Mouse (Mus musculus) kidney, embryonic 14.5 days (tissue): Measurements from ENCODE around the gene Olfr351. TPM values are rescaled to one million over a fixed set of nuclear protein-coding genes. Genes with fewer than 3 reads are reported as not detected.

ENCODE experiments used
- ATAC-seq: fragments of 200-750 bp; cut with Nextera tagmentation; 2 replicates; pipeline ENCODE4 v1.8.0; 2017; ENCODE audit warnings: moderate number of reproducible peaks, mild to moderate bottlenecking, moderate TSS enrichment, moderate library complexity; ENCODE audit not compliant: low FRiP score, low TSS enrichment
- H3K27ac ChIP-seq: fragments of 300-500 bp; sonication (generic); 2 replicates; pipeline ENCODE4 v1.5.1; 2014; ENCODE audit warnings: low read depth, mild to moderate bottlenecking, low read length, moderate library complexity, mixed read lengths
- H3K27me3 ChIP-seq: fragments of 300-500 bp; sonication (generic); 2 replicates; pipeline ENCODE4 v1.6.1; 2014; ENCODE audit warnings: mild to moderate bottlenecking, low read length; ENCODE audit not compliant: control insufficient read depth, insufficient read depth
- H3K36me3 ChIP-seq: fragments of 300-500 bp; sonication (generic); 2 replicates; pipeline ENCODE4 v1.6.1; 2014; ENCODE audit warnings: low read length, mixed read lengths; ENCODE audit not compliant: control insufficient read depth, insufficient read depth
- H3K4me1 ChIP-seq: fragments of 300-500 bp; sonication (generic); 2 replicates; pipeline ENCODE4 v1.6.1; 2014; ENCODE audit warnings: low read length, mixed read lengths; ENCODE audit not compliant: control insufficient read depth, insufficient read depth
- H3K4me2 ChIP-seq: fragments of 300-500 bp; sonication (generic); replicated peaks from 2 replicates; pipeline ENCODE4 v1.6.1; 2014; ENCODE audit warnings: low read depth, mild to moderate bottlenecking, low read length
- H3K4me3 ChIP-seq: fragments of 300-500 bp; sonication (generic); 2 replicates; pipeline ENCODE4 v1.5.1; 2014; ENCODE audit warnings: mild to moderate bottlenecking, low read length
- H3K9ac ChIP-seq: fragments of 300-500 bp; sonication (generic); 2 replicates; pipeline ENCODE4 v1.6.1; 2014; ENCODE audit warnings: low read depth, mild to moderate bottlenecking, low read length, moderate library complexity
- H3K9me3 ChIP-seq: fragments of 300-500 bp; sonication (generic); 2 replicates; pipeline ENCODE4 v1.6.1; 2016; ENCODE audit warnings: low read length; ENCODE audit not compliant: control insufficient read depth
- WGBS: fragments of 180-500 bp; shearing (Covaris S2); extraction: QIAGEN DNeasy Blood & Tissue Kit; methylation state at CpG from one replicate; pipeline ENCODE4 v1.1.7; 2014; 5-methylcytosine and 5-hydroxymethylcytosine counted together
- polyA plus RNA-seq: library from polyadenylated mRNA; unstranded; fragments of >200 nt; fragmentation: Nextera tagmentation; extraction: Ambion mirVana; gene quantifications from 2 replicates; pipeline ENCODE4 v1.2.1, GENCODE M21; 2014

Olfr351 gene
- not detected in 2 replicates for polyA plus RNA-seq

DNA sequence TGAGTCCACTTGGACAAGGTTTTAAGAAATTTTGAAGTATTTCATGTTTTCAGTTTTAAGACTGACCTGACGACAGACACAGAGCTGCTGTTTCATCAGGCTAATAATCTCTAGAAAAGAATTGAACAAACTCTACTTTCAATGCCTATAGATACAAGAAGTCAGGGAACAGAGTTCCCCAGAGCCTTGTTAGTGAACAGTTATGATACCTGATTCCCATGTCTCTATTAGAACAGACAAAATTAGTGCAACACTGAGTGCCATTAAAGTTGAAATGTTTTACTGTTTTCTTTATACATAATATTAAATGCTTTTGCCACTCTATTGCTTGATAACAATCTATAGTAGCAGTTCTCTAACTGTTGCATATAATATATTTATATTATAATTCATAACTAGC, at the start of gene Olfr351:
Olfr351 (minus strand) TSS at position 101 of the 400 bp plus-strand sequence.
- WGBS = 85% methylated on average over 1 of the region's 1 CpGs
- H3K9ac ChIP-seq = no peak within 1 kb of the TSS
- H3K4me3 ChIP-seq = no peak within 1 kb of the TSS
- no peaks in the 10 kb centered on the region for H3K4me1 ChIP-seq
- no peaks in the 10 kb centered on the region for H3K27me3 ChIP-seq
- H3K4me2 ChIP-seq = no peak within 1 kb of the TSS
- no peak within 1 kb of the TSS for H3K27ac ChIP-seq
- no peak for ATAC-seq
- H3K9me3 ChIP-seq = no peaks in the 10 kb centered on the region
- H3K36me3 ChIP-seq = no peaks in the 10 kb centered on the region

DNA sequence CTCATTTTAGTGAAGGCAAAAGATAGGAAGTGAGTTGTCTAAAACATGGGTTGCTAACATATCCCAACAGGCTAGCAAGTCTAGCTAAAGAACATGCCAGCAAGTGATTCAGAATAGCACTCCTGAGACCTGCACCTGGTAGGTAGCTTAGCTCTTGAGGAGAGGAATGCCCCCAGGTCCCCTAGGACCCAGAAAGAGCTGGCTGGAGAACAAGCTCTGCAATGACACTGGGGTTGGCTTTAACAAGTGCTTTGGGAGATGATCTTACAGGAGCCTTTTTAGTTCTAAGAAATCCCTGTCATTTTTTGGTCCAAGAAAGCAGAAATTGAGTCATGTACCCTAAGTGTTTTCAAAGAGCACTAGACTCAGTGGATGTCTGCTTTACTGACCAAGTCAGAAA, 42.9 kb upstream of the Olfr351 start, which contains the start of gene Olfr354:
Olfr354 (plus strand) TSS at position 301 of the 400 bp plus-strand sequence.
- H3K9me3 ChIP-seq = peaks cover 8% of the 10 kb centered on the region; the same call in 1 of the 2 replicates
- ATAC-seq = no peak
- no peak within 1 kb of the TSS for H3K9ac ChIP-seq
- no peaks in the 10 kb centered on the region for H3K4me1 ChIP-seq
- no peaks in the 10 kb centered on the region for H3K36me3 ChIP-seq
- H3K4me3 ChIP-seq = no peak within 1 kb of the TSS
- H3K27ac ChIP-seq = no peak within 1 kb of the TSS
- H3K4me2 ChIP-seq = no peak within 1 kb of the TSS
- H3K27me3 ChIP-seq = no peaks in the 10 kb centered on the region

DNA sequence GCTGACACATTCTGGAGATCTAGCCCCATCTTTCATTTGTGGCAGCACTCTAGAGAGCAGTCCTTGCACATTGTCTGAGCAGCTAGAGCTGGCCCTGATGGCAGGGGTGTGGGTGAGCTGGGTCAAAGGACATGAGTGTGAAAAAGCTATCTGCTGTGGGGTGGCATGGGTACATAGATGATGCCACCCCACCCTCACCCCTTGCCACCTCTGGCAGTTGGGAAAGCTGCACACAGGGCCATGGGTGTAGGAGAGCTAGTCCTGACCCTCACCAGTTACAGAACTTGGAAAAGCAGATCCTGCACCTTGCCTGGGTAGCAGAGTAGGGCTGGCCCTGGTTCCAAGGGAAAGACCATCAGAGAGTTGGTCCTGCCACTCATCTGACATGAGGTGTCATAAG, 34.7 kb upstream of the Olfr351 start:
- H3K4me3 ChIP-seq = no peak overlapping the region
- no peaks in the 10 kb centered on the region for H3K27me3 ChIP-seq
- H3K27ac ChIP-seq = no peak overlapping the region
- no peaks in the 10 kb centered on the region for H3K36me3 ChIP-seq
- peaks cover 4% of the 10 kb centered on the region; the same call in 1 of the 2 replicates for H3K9me3 ChIP-seq
- H3K4me1 ChIP-seq = no peaks in the 10 kb centered on the region
- ATAC-seq = no peak
- H3K4me2 ChIP-seq = no peak overlapping the region
- H3K9ac ChIP-seq = no peak overlapping the region

DNA sequence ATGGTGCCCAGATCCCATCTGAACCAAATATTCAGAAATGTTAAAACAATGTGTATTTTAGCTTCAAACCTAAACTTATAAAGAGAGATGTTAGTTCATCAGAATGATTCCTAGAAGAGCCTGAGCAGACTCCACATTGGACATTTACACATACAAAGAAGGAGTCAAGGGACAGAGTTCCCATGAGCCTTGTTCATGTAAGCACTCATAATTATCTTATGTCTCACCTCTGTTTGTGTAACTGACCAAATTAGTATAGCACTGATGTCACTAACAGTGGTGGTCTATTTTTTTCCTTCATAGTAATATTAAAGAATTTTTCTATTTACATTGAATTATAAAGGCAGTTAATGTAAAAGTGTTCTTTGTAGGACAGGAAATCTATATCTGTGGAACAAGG, 30.4 kb upstream of the Olfr351 start, which contains the start of gene Olfr353:
Olfr353 (minus strand) TSS at position 101 of the 400 bp plus-strand sequence.
- Histone ChIP-seq H3K36me3 (no peaks in the 10 kb centered on the region), H3K27ac (no peak within 1 kb of the TSS), H3K27me3 (no peaks in the 10 kb centered on the region), H3K4me2 (no peak within 1 kb of the TSS), H3K9me3 (peaks cover 4% of the 10 kb centered on the region; the same call in 1 of the 2 replicates), H3K9ac (no peak within 1 kb of the TSS), H3K4me1 (no peaks in the 10 kb centered on the region), H3K4me3 (no peak within 1 kb of the TSS)
- no peak for ATAC-seq

DNA sequence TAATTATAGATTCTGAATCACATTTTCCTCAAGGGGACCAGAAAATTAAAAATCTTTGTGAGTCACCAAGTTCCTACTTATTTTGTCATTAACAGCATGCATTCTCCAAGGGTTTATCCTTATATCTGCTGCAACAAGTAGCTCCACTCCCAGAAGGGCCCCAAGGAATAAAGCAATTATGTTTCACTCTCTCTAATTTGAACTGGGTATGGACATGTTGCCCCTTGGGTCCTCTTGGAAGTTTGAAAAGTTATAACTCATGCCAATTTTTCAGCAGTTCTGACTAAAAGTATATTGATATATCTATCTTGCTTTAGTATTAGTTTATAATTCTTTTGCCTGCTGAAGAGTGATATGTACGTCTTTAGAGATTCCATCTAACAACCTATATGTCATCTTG, 5.7 kb upstream of the Olfr351 start, which contains the start of gene Olfr352:
Olfr352 (plus strand) TSS at position 301 of the 400 bp plus-strand sequence.
- H3K4me1 ChIP-seq = no peaks in the 10 kb centered on the region
- no peak for ATAC-seq

DNA sequence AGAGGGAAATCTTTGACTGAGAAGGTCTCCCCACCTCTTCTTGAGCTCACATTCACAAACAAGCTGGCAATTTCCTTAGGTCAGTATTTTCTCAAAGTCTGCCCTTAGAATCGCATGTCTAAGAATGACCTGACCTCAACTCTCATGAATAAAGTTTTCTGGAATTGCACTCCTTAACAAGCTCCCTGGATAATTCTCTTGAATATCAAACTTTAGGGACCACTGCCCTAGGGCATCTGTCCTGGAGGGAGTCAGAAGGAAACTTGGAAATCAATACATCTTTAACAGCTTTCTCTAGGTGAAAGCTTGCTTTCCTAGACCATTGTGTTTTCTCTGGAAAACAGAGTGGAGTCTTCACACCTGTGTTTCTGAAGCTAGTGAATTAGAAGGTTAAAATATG, 16.4 kb downstream of the Olfr351 start, which contains the start of gene Olfr350:
Olfr350 (plus strand) TSS at position 301 of the 400 bp plus-strand sequence.
- Histone ChIP-seq H3K36me3 (no peaks in the 10 kb centered on the region), H3K27ac (no peak within 1 kb of the TSS), H3K4me3 (no peak within 1 kb of the TSS), H3K9me3 (peaks cover 7% of the 10 kb centered on the region), H3K27me3 (no peaks in the 10 kb centered on the region), H3K4me1 (no peaks in the 10 kb centered on the region), H3K4me2 (no peak within 1 kb of the TSS), H3K9ac (no peak within 1 kb of the TSS)
- WGBS = 88% methylated on average over 1 of the region's 1 CpGs
- no peak for ATAC-seq

More for the DNA sequence above, 5.7 kb upstream of the Olfr351 start, which contains the start of gene Olfr352:
- H3K9me3 ChIP-seq = 0 out of 2 replicates have a peak, but pooled peaks cover 3% of the 10 kb centered on the region
- no peak within 1 kb of the TSS for H3K4me3 ChIP-seq
- H3K27ac ChIP-seq = no peak within 1 kb of the TSS
- no peak within 1 kb of the TSS for H3K4me2 ChIP-seq
- H3K27me3 ChIP-seq = no peaks in the 10 kb centered on the region
- no peak within 1 kb of the TSS for H3K9ac ChIP-seq
- 91% methylated on average over 1 of the region's 1 CpGs for WGBS
- no peaks in the 10 kb centered on the region for H3K36me3 ChIP-seq

DNA sequence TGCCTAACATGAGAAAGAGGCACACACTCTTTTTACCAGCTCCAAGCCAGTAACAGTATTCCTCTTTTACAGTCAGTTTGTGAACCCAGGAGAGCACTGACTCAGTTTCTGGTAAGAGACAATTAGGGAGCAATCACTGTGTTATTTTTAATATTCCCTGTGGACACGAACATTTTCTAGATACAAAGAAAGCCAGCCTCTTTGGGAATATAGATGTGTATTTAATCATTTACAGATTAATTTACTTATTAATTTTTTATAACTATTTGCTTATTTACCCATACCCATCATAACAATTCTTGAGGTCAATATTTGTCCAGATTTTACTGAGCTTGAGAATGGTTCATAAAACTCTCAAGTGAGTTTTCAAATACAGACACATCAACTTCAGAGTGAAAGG, 45.5 kb downstream of the Olfr351 start, which contains the start of gene Olfr3:
Olfr3 (minus strand) TSS at position 101 of the 400 bp plus-strand sequence.
- Histone ChIP-seq H3K9me3 (peaks cover 3% of the 10 kb centered on the region; the same call in 1 of the 2 replicates), H3K27me3 (no peaks in the 10 kb centered on the region), H3K4me3 (no peak within 1 kb of the TSS), H3K9ac (no peak within 1 kb of the TSS), H3K4me2 (no peak within 1 kb of the TSS), H3K4me1 (no peaks in the 10 kb centered on the region), H3K36me3 (no peaks in the 10 kb centered on the region), H3K27ac (no peak within 1 kb of the TSS)
- WGBS = 67% methylated on average over 1 of the region's 1 CpGs
- ATAC-seq = no peak

Other genes starting within 250 kb of the Olfr351 start
- gene Olfr345, start 222.6 kb downstream of the Olfr351 start, polyA plus RNA-seq = not detected in 2 replicates
- gene Olfr346, start 176.9 kb downstream of the Olfr351 start, polyA plus RNA-seq = not detected in 2 replicates
- not detected in 2 replicates for gene Olfr347, start 130.8 kb downstream of the Olfr351 start, polyA plus RNA-seq
- not detected in 2 replicates for gene Olfr348, start 78.4 kb downstream of the Olfr351 start, polyA plus RNA-seq
- not detected in 2 replicates for gene Olfr50, start 72.1 kb downstream of the Olfr351 start, polyA plus RNA-seq
- not detected in 2 replicates for gene Olfr3, start 45.6 kb downstream of the Olfr351 start, polyA plus RNA-seq
- gene Olfr350, start 16.4 kb downstream of the Olfr351 start, polyA plus RNA-seq = not detected in 2 replicates
- not detected in 2 replicates for gene Olfr352, start 5.8 kb upstream of the Olfr351 start, polyA plus RNA-seq
- not detected in 2 replicates for gene Olfr353, start 30.3 kb upstream of the Olfr351 start, polyA plus RNA-seq
- gene Olfr354, start 43.0 kb upstream of the Olfr351 start, polyA plus RNA-seq = not detected in 2 replicates
- not detected in 2 replicates for gene Olfr355, start 66.2 kb upstream of the Olfr351 start, polyA plus RNA-seq
- not detected in 2 replicates for gene Olfr356, start 74.5 kb upstream of the Olfr351 start, polyA plus RNA-seq
- not detected in 2 replicates for gene Olfr357, start 131.2 kb upstream of the Olfr351 start, polyA plus RNA-seq
- not detected in 2 replicates for gene Olfr358, start 146.7 kb upstream of the Olfr351 start, polyA plus RNA-seq
- gene Olfr360, start 203.1 kb upstream of the Olfr351 start, polyA plus RNA-seq = not detected in 2 replicates
- gene Olfr361, start 226.6 kb upstream of the Olfr351 start, polyA plus RNA-seq = not detected in 2 replicates